Mouse (Mus musculus) lung, postnatal 0 days (tissue): ENCODE measurements at regions not wholly inside any gene's neighbourhood (a gene's known extent, or its start where the extent isn't known, plus 50 kb on each side); places are given as distances from the start of the nearest gene placed in this dataset.

Experiments
- ATAC-seq: fragments of 200-750 bp; cut with Nextera tagmentation; 2 replicates; pipeline ENCODE4 v1.8.0; 2017; ENCODE audit warnings: moderate library complexity
- DNase-seq: peaks from one replicate; pipeline ENCODE4 v3.0.0-alpha.2; 2016; ENCODE audit warnings: low spot score
- H3K27ac ChIP-seq: fragments of 300-500 bp; sonication (generic); 2 replicates; pipeline ENCODE4 v1.5.1; 2014; ENCODE audit warnings: antibody characterized with exemption, mild to moderate bottlenecking, low read length, mixed read lengths
- H3K27me3 ChIP-seq: fragments of 300-500 bp; sonication (generic); replicated peaks from 2 replicates; pipeline ENCODE4 v1.6.1; 2014; ENCODE audit warnings: low read length, mixed read lengths; ENCODE audit not compliant: insufficient read depth
- H3K36me3 ChIP-seq: fragments of 300-500 bp; sonication (generic); 2 replicates; pipeline ENCODE4 v1.6.1; 2014; ENCODE audit warnings: low read length, mixed read lengths; ENCODE audit not compliant: insufficient read depth
- H3K4me1 ChIP-seq: fragments of 300-500 bp; sonication (generic); 2 replicates; pipeline ENCODE4 v1.6.1; 2014; ENCODE audit warnings: antibody characterized with exemption, low read depth, low read length, mixed read lengths; ENCODE audit not compliant: insufficient read depth
- H3K4me2 ChIP-seq: fragments of 300-500 bp; sonication (generic); replicated peaks from 2 replicates; pipeline ENCODE4 v1.6.1; 2014; ENCODE audit warnings: low read depth, mild to moderate bottlenecking, low read length, moderate library complexity, mixed read lengths
- H3K4me3 ChIP-seq: fragments of 300-500 bp; sonication (generic); 2 replicates; pipeline ENCODE4 v1.5.1; 2014; ENCODE audit warnings: low read depth, low read length
- H3K9ac ChIP-seq: fragments of 300-500 bp; sonication (generic); replicated peaks from 2 replicates; pipeline ENCODE4 v1.6.1; 2014; ENCODE audit warnings: low read depth, mild to moderate bottlenecking
- H3K9me3 ChIP-seq: fragments of 300-500 bp; sonication (generic); 2 replicates; pipeline ENCODE4 v1.6.1; 2016; ENCODE audit warnings: low read length, mixed read lengths
- CTCF ChIP-seq: IDR thresholded peaks from 2 replicates; pipeline ENCODE4 v1.5.1; 2016; ENCODE audit warnings: antibody characterized with exemption, mild to moderate bottlenecking
- EP300 ChIP-seq: IDR thresholded peaks from 2 replicates; pipeline ENCODE4 v1.6.1; 2016; ENCODE audit warnings: antibody characterized with exemption, mild to moderate bottlenecking, control low read depth
- WGBS: fragments of 180-500 bp; shearing (Covaris S2); extraction: QIAGEN DNeasy Blood & Tissue Kit; methylation state at CpG from one replicate; pipeline ENCODE4 v1.1.7; 2014; 5-methylcytosine and 5-hydroxymethylcytosine counted together

GRCm38 (mm10) chr17:62286086-62287080 is 594.7 kb downstream of the Efna5 start:
- Histone ChIP-seq H3K36me3 (no peaks in the 10 kb centered on the region), H3K4me1 (no peaks in the 10 kb centered on the region), H3K9ac (no peak overlapping the region), H3K4me3 (no peak overlapping the region), H3K4me2 (no peak overlapping the region), H3K27ac (no peak overlapping the region), H3K27me3 (no peaks in the 10 kb centered on the region), H3K9me3 (no peaks in the 10 kb centered on the region)
- TF ChIP-seq CTCF (no peak), EP300 (no peak)
- 73% methylated on average over 12 of the region's 12 CpGs for WGBS
- ATAC-seq (no peak), DNase-seq (no peak)

- Histone ChIP-seq H3K4me1 (no peaks in the 10 kb centered on the region), H3K4me2 (no peak overlapping the region), H3K9ac (no peak overlapping the region), H3K9me3 (no peaks in the 10 kb centered on the region), H3K4me3 (no peak overlapping the region), H3K36me3 (no peaks in the 10 kb centered on the region), H3K27ac (no peak overlapping the region), H3K27me3 (no peaks in the 10 kb centered on the region)
- 43% methylated on average over 3 of the region's 3 CpGs for WGBS
- TF ChIP-seq CTCF: no peak
- no peak for TF ChIP-seq EP300
- DNase-seq (no peak), ATAC-seq (no peak)
Observed at GRCm38 (mm10) chr17:62280201-62280600, 600.9 kb downstream of the Efna5 start.

GRCm38 (mm10) chr17:62271399-62271798 is 609.7 kb downstream of the Efna5 start:
- 70% methylated on average over 7 of the region's 7 CpGs for WGBS
- no peaks in the 10 kb centered on the region for H3K9me3 ChIP-seq
- H3K4me2 ChIP-seq: no peak overlapping the region
- H3K27me3 ChIP-seq: no peaks in the 10 kb centered on the region
- no peak overlapping the region for H3K4me3 ChIP-seq
- H3K4me1 ChIP-seq: no peaks in the 10 kb centered on the region
- ATAC-seq: no peak
- no peak overlapping the region for H3K27ac ChIP-seq
- no peak for TF ChIP-seq EP300
- no peak for TF ChIP-seq CTCF
- H3K36me3 ChIP-seq: no peaks in the 10 kb centered on the region
- DNase-seq: no peak
- H3K9ac ChIP-seq: no peak overlapping the region

GRCm38 (mm10) chr17:62269279-62269678 is 611.8 kb downstream of the Efna5 start:
- ATAC-seq (no peak), DNase-seq (no peak)
- Histone ChIP-seq H3K36me3 (no peaks in the 10 kb centered on the region), H3K4me3 (no peak overlapping the region), H3K27me3 (no peaks in the 10 kb centered on the region), H3K4me2 (no peak overlapping the region), H3K9ac (no peak overlapping the region), H3K9me3 (no peaks in the 10 kb centered on the region), H3K27ac (no peak overlapping the region), H3K4me1 (no peaks in the 10 kb centered on the region)
- TF ChIP-seq CTCF: no peak
- no peak for TF ChIP-seq EP300
- WGBS: 78% methylated on average over 4 of the region's 4 CpGs

GRCm38 (mm10) chr17:62253448-62253847 is 627.7 kb downstream of the Efna5 start:
- ATAC-seq (no peak), DNase-seq (no peak)
- Histone ChIP-seq H3K27ac (no peak overlapping the region), H3K9me3 (no peaks in the 10 kb centered on the region), H3K4me2 (no peak overlapping the region), H3K36me3 (no peaks in the 10 kb centered on the region), H3K27me3 (no peaks in the 10 kb centered on the region), H3K4me1 (no peaks in the 10 kb centered on the region), H3K9ac (no peak overlapping the region), H3K4me3 (no peak overlapping the region)
- 30% methylated on average over 3 of the region's 3 CpGs for WGBS
- TF ChIP-seq CTCF (no peak), EP300 (no peak)

- Histone ChIP-seq H3K9me3 (no peaks in the 10 kb centered on the region), H3K4me2 (no peak overlapping the region), H3K36me3 (no peaks in the 10 kb centered on the region), H3K4me3 (no peak overlapping the region), H3K27me3 (no peaks in the 10 kb centered on the region), H3K4me1 (no peaks in the 10 kb centered on the region), H3K27ac (no peak overlapping the region), H3K9ac (no peak overlapping the region)
- no peak for TF ChIP-seq CTCF
- no peak for TF ChIP-seq EP300
- ATAC-seq: no peak
- 32% methylated on average over 3 of the region's 3 CpGs for WGBS
- no peak for DNase-seq
Observed at GRCm38 (mm10) chr17:62248011-62248410, 633.1 kb downstream of the Efna5 start.
